Mouse (Mus musculus) midbrain, embryonic 10.5 days (tissue): ENCODE results near the gene Meox1. TPM values are rescaled to one million over a fixed set of nuclear protein-coding genes. Genes with fewer than 3 reads are reported as not detected.
A peak's percentile ranks its signal among the peaks of the same experiment; 100 is the strongest.

ENCODE experiments used
- DNase-seq: peaks from one replicate; pipeline ENCODE4 v3.0.0-alpha.2; 2017; ENCODE audit warnings: low spot score
- H3K27ac ChIP-seq: fragments of 300-500 bp; sonication (generic); replicated peaks from 2 replicates; pipeline ENCODE4 v1.5.1; 2016; ENCODE audit warnings: mild to moderate bottlenecking
- H3K27me3 ChIP-seq: fragments of 300-500 bp; sonication (generic); 2 replicates; pipeline ENCODE4 v1.6.1; 2016; ENCODE audit warnings: low read depth, mild to moderate bottlenecking; ENCODE audit not compliant: poor library complexity, severe bottlenecking
- H3K36me3 ChIP-seq: fragments of 300-500 bp; sonication (generic); 2 replicates; pipeline ENCODE4 v1.6.1; 2016; ENCODE audit warnings: mild to moderate bottlenecking, moderate library complexity
- H3K4me1 ChIP-seq: fragments of 300-500 bp; sonication (generic); 2 replicates; pipeline ENCODE4 v1.6.1; 2016
- H3K4me3 ChIP-seq: fragments of 300-500 bp; sonication (generic); 2 replicates; pipeline ENCODE4 v1.5.1; 2016; ENCODE audit warnings: mild to moderate bottlenecking, moderate library complexity
- H3K9me3 ChIP-seq: fragments of 300-500 bp; sonication (generic); replicated peaks from 2 replicates; pipeline ENCODE4 v1.6.1; 2016; ENCODE audit warnings: mild to moderate bottlenecking
- WGBS: fragments of 180-500 bp; shearing (Covaris S2); methylation state at CpG from one replicate; pipeline ENCODE4 v1.1.7; 2016; 5-methylcytosine and 5-hydroxymethylcytosine counted together
- polyA plus RNA-seq: library from polyadenylated mRNA; unstranded; fragments of >200 nt; fragmentation: Nextera tagmentation; extraction: Ambion mirVana; gene quantifications from 2 replicates; pipeline ENCODE4 v1.2.1, GENCODE M21; 2016

Gene Meox1
- polyA plus RNA-seq, 1 experiment from 2014 or later, result 0.30 TPM

DNA sequence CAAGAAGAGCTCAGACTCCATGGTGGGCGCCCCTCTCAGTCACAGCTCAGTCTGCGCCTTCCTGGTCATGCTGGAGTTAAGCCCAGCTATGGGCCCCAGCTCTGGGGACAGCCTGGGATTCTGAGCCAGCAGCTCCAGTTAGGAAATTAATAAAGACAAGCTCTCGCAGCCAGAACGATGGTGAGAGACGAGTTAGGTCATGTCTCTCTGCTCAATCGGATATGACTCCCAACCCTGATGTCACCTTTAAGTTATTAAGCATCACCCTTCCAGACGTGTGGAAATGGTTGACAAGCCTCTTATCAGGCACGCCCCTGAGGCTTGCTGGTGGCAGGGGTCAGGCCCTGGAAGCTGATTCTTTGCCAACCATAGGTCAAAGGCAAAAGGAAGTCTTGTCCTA is 20.3 kb downstream of the Meox1 start:
- Histone ChIP-seq H3K27me3 (no peaks in the 10 kb centered on the region), H3K27ac (no peak overlapping the region), H3K36me3 (no peaks in the 10 kb centered on the region), H3K9me3 (no peaks in the 10 kb centered on the region), H3K4me1 (peaks cover 22% of the 10 kb centered on the region), H3K4me3 (no peak overlapping the region)
- 83% methylated on average over 8 of the region's 8 CpGs for WGBS
- no peak for DNase-seq

DNA sequence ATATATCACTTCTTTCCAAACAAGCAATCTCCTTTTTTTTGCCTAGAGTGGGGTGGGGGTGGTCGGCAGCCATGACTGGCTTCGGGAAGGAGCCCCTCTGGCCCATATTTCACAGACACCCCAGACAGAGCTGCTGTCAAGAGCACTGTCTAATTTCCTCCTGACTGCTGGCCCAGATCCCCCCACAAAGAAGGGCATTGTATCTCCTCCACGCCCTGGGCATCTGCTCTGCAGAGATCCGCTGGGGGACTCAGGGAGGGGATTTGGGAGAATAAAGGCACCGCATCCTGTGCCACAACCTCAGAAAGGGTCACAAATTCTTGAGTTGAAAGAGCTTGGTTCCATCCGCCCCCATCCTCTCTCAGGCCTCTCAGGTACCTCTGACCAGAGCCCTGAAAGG is 22.7 kb downstream of the Meox1 start:
- no peak overlapping the region for H3K27ac ChIP-seq
- H3K4me3 ChIP-seq, result no peak overlapping the region
- H3K27me3 ChIP-seq, result no peaks in the 10 kb centered on the region
- 62% methylated on average over 6 of the region's 6 CpGs for WGBS
- no peak for DNase-seq
- no peaks in the 10 kb centered on the region for H3K36me3 ChIP-seq
- H3K9me3 ChIP-seq, result no peaks in the 10 kb centered on the region
- peaks cover 13% of the 10 kb centered on the region for H3K4me1 ChIP-seq

DNA sequence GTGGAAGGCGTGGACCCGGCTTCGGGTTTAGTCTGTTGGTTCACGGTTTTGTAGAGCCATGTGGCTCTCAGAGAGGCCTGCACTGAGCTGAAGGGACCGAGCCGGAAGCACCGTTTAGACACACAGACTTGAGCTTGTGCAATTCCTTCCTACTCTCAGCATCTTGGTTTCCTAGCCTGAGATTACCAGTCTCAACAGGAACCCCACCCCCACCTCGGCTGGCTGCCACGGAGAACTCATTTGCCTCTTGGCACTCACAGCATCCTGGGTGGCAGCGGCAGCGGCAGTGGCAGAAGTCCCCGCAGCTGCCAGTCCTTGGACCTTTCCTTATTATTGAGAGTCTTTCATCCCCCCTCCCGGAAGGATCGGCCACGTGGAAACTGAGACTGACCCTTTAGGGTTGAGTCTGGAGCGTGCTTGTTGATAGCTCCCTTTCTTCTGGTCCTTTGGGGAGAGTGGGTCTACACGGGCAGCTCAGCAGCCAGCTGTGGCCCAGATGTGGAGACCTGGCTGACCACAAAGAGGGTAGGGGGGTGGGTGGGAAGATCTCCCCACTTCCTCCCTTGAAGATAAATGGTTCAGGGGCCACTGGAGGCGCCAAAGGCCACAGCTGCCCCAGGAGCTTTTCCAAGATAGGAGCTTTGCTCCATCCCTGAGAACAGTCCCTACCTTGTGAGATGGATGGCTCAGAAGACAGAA is 24.0 kb downstream of the Meox1 start:
- Histone ChIP-seq H3K27ac (no peak overlapping the region), H3K4me3 (no peak overlapping the region), H3K4me1 (peaks cover 11% of the 10 kb centered on the region), H3K27me3 (no peaks in the 10 kb centered on the region), H3K36me3 (no peaks in the 10 kb centered on the region), H3K9me3 (no peaks in the 10 kb centered on the region)
- no peak for DNase-seq
- 76% methylated on average over 18 of the region's 18 CpGs for WGBS

DNA sequence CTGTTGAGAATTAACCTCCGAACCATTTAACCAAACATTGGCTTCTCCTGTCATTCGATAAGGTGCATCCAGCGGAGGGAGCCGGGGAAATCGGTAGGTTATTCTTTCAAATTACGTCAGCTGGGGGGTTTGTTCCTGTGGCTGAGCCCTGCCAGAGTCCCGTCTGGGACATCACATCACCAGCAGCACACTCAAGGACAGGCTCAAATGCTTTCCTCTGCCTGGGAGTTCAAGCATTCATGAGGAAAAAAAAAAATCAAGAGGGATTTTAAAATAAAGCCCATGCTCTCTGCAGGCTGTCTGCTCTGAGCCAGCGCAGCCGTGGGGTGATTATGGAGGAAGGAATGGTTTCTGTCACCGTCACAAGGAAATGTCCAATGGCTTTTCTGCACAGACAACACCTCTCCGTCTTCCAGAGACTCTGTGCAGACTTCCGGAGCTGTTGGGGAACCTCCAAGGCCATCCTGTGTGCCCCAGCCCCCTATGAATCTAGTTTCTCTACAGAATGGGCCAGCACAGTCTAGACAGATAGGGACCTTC is 26.6 kb downstream of the Meox1 start:
- Histone ChIP-seq H3K9me3 (no peaks in the 10 kb centered on the region), H3K4me3 (no peak overlapping the region), H3K27me3 (no peaks in the 10 kb centered on the region), H3K27ac (no peak overlapping the region), H3K4me1 (0 out of 2 replicates have a peak, but pooled peaks cover 7% of the 10 kb centered on the region), H3K36me3 (no peaks in the 10 kb centered on the region)
- no peak for DNase-seq
- 69% methylated on average over 12 of the region's 12 CpGs for WGBS

DNA sequence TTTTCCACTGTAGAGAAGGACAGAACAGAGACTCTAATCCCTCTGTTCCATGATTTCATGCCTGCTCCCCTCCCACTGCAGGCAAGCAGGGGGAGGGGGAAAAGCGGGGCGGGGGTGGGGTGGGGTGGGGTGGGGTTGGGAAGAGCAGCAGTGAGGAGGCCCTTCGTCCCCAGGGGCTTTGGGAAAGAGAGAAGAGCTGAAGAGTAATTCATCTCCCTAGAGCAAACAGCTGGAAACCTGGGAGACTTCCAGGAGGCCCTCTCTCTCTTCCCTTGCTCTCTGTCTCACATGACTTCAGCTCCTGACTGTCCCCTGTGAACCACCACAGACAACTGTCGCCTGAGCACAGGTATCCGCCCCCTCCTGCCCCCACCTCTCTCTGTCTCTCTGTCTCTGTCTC is 35.4 kb downstream of the Meox1 start:
- H3K36me3 ChIP-seq, result no peaks in the 10 kb centered on the region
- no peak for DNase-seq
- H3K27ac ChIP-seq, result peak overlapping the region; percentile 10; the same call in 1 of the 2 replicates
- no peak overlapping the region for H3K4me3 ChIP-seq
- no peaks in the 10 kb centered on the region for H3K27me3 ChIP-seq
- 30% methylated on average over 5 of the region's 5 CpGs for WGBS
- peaks cover 9% of the 10 kb centered on the region for H3K4me1 ChIP-seq
- H3K9me3 ChIP-seq, result no peaks in the 10 kb centered on the region

DNA sequence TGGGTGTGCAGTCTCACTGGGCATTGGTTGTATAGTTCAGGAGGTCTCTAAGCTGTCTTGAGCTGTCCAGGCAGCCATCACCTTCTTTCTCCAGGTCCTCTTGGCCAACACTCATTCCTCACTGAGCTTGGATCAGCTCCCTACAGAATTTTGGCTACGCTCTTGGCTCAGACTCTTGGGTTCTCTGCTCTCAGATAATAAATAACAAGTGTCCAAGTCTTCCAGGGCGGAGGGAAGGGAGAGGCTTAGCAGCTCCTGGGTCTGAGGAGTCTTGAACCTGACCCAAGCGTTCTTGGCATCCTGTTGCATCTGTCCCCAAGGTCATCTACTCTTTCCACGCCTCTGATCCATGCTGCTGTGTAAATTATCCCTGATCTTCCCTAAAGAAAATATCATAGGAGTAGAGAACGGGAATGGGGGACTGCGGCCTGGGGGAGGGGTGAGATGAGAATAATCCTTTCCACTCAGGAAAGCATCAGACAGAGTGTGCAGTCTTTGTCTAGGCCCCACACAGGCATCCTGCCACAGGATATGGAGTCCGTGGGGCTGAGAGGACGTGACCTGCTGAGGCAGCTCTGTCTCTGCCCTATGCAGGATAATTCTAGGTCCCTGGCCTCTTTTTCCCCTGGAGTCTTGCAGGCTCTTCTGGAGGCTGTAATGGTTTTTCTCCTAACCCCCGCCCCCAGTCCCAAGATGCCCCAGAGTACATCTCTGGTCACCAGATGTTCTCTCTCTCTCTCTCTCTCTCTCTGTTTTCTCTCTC is 38.0 kb downstream of the Meox1 start:
- DNase-seq, result no peak
- no peaks in the 10 kb centered on the region for H3K27me3 ChIP-seq
- H3K4me3 ChIP-seq, result no peak overlapping the region
- no peaks in the 10 kb centered on the region for H3K9me3 ChIP-seq
- H3K4me1 ChIP-seq, result peaks cover 10% of the 10 kb centered on the region
- 82% methylated on average over 9 of the region's 9 CpGs for WGBS
- H3K27ac ChIP-seq, result no peak overlapping the region
- H3K36me3 ChIP-seq, result no peaks in the 10 kb centered on the region

DNA sequence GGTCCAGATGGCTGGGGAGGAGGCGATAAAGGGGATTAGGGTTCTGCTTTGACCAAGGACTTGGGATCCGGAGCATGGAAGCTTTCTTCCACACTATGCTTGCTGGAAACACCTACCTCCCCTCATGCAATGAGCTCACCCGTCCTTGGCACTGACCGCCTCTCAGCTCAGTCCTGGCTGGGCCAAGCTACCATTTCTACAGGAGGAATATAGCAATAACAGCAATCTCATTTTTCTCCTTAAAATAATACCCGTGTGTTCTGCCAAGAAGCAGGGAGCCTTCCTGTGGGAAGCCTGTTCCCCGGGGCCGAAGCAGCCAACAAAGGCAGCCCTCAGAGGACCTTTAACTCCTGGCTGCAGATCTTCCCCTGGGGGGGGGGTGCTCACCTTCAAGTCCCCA is 43.1 kb downstream of the Meox1 start:
- 82% methylated on average over 7 of the region's 7 CpGs for WGBS
- Histone ChIP-seq H3K27ac (no peak overlapping the region), H3K4me1 (peaks cover 3% of the 10 kb centered on the region; the same call in 1 of the 2 replicates)

DNA sequence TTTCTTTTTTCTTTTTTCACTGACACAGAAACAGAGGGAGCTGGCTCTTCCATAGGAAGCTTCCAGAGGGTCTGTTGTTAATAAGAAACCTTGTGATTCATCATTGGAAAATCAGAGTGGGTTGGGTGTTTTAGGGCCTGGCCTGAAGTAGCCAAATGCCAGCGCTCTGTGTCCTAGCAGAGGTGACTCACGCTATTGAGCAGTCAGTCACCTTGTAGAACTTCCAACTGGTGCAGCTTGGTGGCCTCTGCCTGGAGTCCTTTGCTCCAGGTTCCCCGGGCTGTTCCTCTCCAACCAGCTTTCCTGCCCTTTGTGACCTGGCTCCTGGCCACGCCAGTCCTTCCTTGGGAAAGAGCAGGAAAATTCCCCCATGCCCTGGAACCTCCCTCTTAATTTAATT is 44.9 kb downstream of the Meox1 start:
- no peaks in the 10 kb centered on the region for H3K36me3 ChIP-seq
- H3K4me3 ChIP-seq, result no peak overlapping the region
- no peak overlapping the region for H3K27ac ChIP-seq
- peaks cover 3% of the 10 kb centered on the region; the same call in 1 of the 2 replicates for H3K4me1 ChIP-seq
- no peaks in the 10 kb centered on the region for H3K27me3 ChIP-seq
- DNase-seq, result no peak
- WGBS, result 81% methylated on average over 4 of the region's 4 CpGs
- no peaks in the 10 kb centered on the region for H3K9me3 ChIP-seq

More for the DNA sequence above, 43.1 kb downstream of the Meox1 start:
- no peak overlapping the region for H3K4me3 ChIP-seq
- H3K27me3 ChIP-seq, result no peaks in the 10 kb centered on the region
- H3K9me3 ChIP-seq, result no peaks in the 10 kb centered on the region
- DNase-seq, result no peak
- H3K36me3 ChIP-seq, result no peaks in the 10 kb centered on the region

DNA sequence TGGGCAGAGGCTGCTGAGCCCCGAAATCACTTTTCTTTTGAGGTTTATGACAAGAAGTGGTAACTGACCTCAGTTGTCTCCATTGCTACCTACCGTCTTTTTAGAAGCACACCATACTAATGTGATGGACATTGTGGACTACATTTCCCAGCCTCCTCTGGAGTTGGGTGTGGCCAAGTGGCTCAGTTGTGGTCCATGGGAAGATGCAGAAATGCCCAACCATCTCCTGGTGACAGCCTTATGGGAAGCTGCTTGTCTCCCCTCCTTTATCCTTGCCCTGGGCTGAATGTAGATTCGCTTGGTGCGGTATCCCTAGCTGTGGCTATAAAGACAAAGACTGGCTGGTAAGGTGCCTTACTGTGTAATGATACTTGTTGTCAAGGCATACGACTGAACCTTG is 46.7 kb downstream of the Meox1 start:
- no peaks in the 10 kb centered on the region for H3K27me3 ChIP-seq
- H3K4me3 ChIP-seq, result no peak overlapping the region
- peaks cover 3% of the 10 kb centered on the region; the same call in 1 of the 2 replicates for H3K4me1 ChIP-seq
- WGBS, result 87% methylated on average over 5 of the region's 5 CpGs
- no peak for DNase-seq
- no peaks in the 10 kb centered on the region for H3K9me3 ChIP-seq
- H3K27ac ChIP-seq, result no peak overlapping the region
- H3K36me3 ChIP-seq, result no peaks in the 10 kb centered on the region

DNA sequence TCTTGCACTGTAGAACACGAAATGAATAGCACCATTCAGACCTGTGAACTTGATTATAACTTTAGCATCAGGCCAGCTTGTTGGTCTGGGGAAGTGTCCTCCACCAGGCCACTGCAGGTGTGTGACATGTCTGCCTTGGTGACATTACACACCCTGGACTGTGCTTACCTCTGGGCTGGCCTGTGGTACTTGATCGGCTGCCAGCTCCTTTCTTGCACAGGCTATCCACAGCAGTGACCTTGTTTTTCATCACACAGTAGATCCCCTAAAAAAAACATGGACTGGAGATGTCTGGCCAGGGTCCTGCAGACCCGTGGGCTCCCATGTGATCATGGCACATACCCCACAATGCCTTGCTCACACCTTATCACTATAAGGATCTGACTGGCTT is 51.4 kb downstream of the Meox1 start:
- Histone ChIP-seq H3K4me1 (no peaks in the 10 kb centered on the region), H3K27ac (no peak overlapping the region), H3K36me3 (no peaks in the 10 kb centered on the region), H3K4me3 (no peak overlapping the region), H3K27me3 (no peaks in the 10 kb centered on the region), H3K9me3 (peaks cover 9% of the 10 kb centered on the region; the same call in 1 of the 2 replicates)
- 82% methylated on average over 3 of the region's 3 CpGs for WGBS
- DNase-seq, result no peak

DNA sequence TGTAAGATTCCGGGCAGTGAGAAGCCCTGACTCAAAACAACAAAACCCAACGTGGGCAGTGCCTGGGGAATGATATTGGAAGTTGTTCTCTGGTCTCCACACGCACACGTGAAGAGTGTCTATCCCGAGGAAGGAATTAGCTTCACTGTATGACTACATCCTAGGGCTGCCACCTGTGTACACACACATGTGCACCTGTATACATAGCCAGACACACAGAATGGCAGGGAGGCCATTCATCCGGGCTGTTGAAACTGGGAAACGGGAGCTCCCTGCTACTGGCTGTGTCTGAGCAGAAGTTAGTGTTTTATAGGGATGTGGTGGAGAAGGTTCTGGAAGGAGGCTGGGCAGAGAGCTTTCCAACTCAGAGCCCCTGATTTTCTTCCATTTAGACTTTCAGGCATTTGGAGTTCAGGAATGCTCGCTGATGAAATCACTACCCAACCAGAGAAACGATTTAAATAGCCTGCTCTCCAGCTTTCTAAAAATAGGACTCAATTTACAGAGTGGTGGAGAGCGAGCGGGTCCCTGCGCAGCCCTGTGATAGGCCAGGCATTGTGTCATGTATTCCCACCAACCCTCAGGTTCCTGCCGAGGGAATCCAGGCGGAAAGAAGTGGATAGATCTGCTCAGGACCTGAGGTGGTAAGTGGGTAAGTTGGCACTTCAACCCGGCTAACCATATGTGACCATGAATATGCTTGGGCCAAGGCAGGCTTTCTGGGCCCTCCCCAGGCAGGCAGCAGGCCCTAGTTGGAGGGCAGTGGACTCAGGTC is 52.0 kb downstream of the Meox1 start:
- DNase-seq, result no peak
- Histone ChIP-seq H3K36me3 (no peaks in the 10 kb centered on the region), H3K9me3 (peaks cover 9% of the 10 kb centered on the region; the same call in 1 of the 2 replicates), H3K27me3 (no peaks in the 10 kb centered on the region), H3K4me1 (no peaks in the 10 kb centered on the region), H3K27ac (no peak overlapping the region), H3K4me3 (no peak overlapping the region)
- WGBS, result 88% methylated on average over 15 of the region's 15 CpGs

DNA sequence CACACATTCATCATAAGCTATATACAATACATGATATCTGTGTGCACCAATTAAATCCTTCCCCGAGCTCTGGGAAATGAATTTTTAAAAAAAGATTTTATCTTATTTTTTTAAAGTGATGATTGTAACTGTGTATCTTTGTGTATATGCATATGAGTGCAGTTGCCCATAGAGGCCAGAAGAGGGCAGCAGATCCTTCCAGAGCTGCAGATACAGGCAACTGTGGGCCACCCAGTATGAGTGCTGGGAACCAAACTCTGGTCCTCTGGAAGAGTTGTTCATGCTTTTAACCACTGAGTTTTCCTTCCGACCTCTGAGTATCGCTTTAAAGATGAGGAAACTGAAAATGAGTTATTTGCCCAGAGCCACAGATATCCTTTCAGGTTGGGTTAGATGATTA is 53.8 kb downstream of the Meox1 start:
- Histone ChIP-seq H3K4me3 (no peak overlapping the region), H3K27ac (no peak overlapping the region), H3K9me3 (peaks cover 9% of the 10 kb centered on the region; the same call in 1 of the 2 replicates), H3K4me1 (no peaks in the 10 kb centered on the region), H3K36me3 (no peaks in the 10 kb centered on the region), H3K27me3 (no peaks in the 10 kb centered on the region)
- WGBS, result 96% methylated on average over 3 of the region's 3 CpGs
- no peak for DNase-seq
